Mouse (Mus musculus): Measurements from ENCODE around the gene Snx14. TPM values are rescaled to one million over a fixed set of nuclear protein-coding genes. Genes with fewer than 3 reads are reported as not detected.
A peak's percentile ranks its signal among the peaks of the same experiment; 100 is the strongest.

The Snx14 gene
- total RNA-seq, 2 experiments from 2014 or later, result 44.5 to 59.5 TPM

GRCm38 (mm10) chr9:88388826-88389225, 49.9 kb downstream of the Snx14 start:
- no peak for DNase-seq

- no peak for DNase-seq
These were observed 58.2 kb downstream of the Snx14 start for GRCm38 (mm10) chr9:88380542-88380941.

GRCm38 (mm10) chr9:88380076-88380475, 58.7 kb downstream of the Snx14 start:
- no peak for DNase-seq

GRCm38 (mm10) chr9:88379057-88379456, 59.7 kb downstream of the Snx14 start:
- no peak for DNase-seq

GRCm38 (mm10) chr9:88377483-88377882, 61.3 kb downstream of the Snx14 start:
- no peak for DNase-seq

- no peak for DNase-seq
These were observed 65.8 kb downstream of the Snx14 start for GRCm38 (mm10) chr9:88373001-88373400.

GRCm38 (mm10) chr9:88371201-88371600, 67.6 kb downstream of the Snx14 start:
- no peak for DNase-seq

GRCm38 (mm10) chr9:88369666-88370065, 69.1 kb downstream of the Snx14 start:
- no peak for DNase-seq

GRCm38 (mm10) chr9:88368476-88368875, 70.3 kb downstream of the Snx14 start:
- no peak for DNase-seq

- DNase-seq, result no peak
These were observed 71.0 kb downstream of the Snx14 start for GRCm38 (mm10) chr9:88367751-88368150.

GRCm38 (mm10) chr9:88367322-88367721, 71.4 kb downstream of the Snx14 start:
- DNase-seq, result no peak

- DNase-seq, result no peak
These were observed 71.9 kb downstream of the Snx14 start for GRCm38 (mm10) chr9:88366819-88367218.

GRCm38 (mm10) chr9:88366308-88366707, 72.5 kb downstream of the Snx14 start:
- no peak for DNase-seq

GRCm38 (mm10) chr9:88363102-88363501, 75.7 kb downstream of the Snx14 start:
- no peak for DNase-seq

GRCm38 (mm10) chr9:88362055-88362850, 76.5 kb downstream of the Snx14 start:
- DNase-seq, result no peak

GRCm38 (mm10) chr9:88361211-88361909, 77.4 kb downstream of the Snx14 start:
- peak; percentile 39 to 53 for DNase-seq

GRCm38 (mm10) chr9:88359140-88359539, 79.6 kb downstream of the Snx14 start:
- no peak for DNase-seq

GRCm38 (mm10) chr9:88357173-88357572, 81.6 kb downstream of the Snx14 start:
- DNase-seq, result no peak

- DNase-seq, result no peak
These were observed 85.3 kb downstream of the Snx14 start for GRCm38 (mm10) chr9:88353459-88353858.

GRCm38 (mm10) chr9:88352741-88353140, 86.0 kb downstream of the Snx14 start:
- no peak for DNase-seq

- no peak for DNase-seq
These were observed 87.6 kb downstream of the Snx14 start for GRCm38 (mm10) chr9:88351163-88351562.

- DNase-seq, result no peak
These were observed 88.4 kb downstream of the Snx14 start for GRCm38 (mm10) chr9:88350317-88350716.

GRCm38 (mm10) chr9:88348623-88349022, 90.1 kb downstream of the Snx14 start:
- DNase-seq, result no peak

- DNase-seq, result no peak
These were observed 91.9 kb downstream of the Snx14 start for GRCm38 (mm10) chr9:88346857-88347256.
